Mouse (Mus musculus) thymus, adult 18-20 months (tissue): ENCODE results near the gene Yap1.
"Not testable (repeated sequence)": the region's sequence is repeated elsewhere in the genome, so short reads cannot be mapped to it uniquely, and the experiment has no call there.

Experiments used
- DNase-seq, 2 experiments: peaks; one replicate each; pipeline ENCODE4 v3.0.0; 2022; ENCODE audit warnings: mixed read lengths in 2 of 2

The Yap1 gene

DNA sequence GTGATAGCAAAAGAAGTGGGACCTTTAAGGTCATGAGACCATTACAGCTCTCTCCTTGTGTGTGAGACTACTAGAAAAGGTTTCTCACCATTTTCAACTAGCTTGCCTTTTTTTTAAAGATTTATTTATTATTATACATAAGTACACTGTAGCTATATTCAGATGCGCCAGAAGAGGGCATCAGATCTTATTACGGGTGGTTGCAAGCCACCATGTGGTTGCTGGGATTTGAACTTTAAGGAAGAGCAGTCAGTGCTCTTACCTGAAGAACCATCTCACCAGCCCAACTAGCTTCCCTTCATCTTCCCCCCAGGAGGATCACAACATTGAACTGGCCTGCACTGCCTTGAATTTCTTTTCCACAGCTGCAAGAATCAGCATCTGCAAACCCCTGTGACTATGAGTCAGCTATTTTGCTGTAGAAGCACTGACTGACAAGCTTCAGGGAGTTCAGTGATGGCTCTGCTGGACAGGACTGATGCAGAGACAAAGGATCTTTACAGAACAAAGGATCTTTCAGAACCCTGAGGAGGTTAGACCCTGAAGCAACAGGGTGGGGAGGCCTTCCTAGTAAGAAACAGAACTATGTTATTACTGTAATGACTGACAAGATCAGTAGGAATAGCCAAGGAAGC lies 96.9 kb downstream of the Yap1 start:
- DNase-seq: no peak

DNA sequence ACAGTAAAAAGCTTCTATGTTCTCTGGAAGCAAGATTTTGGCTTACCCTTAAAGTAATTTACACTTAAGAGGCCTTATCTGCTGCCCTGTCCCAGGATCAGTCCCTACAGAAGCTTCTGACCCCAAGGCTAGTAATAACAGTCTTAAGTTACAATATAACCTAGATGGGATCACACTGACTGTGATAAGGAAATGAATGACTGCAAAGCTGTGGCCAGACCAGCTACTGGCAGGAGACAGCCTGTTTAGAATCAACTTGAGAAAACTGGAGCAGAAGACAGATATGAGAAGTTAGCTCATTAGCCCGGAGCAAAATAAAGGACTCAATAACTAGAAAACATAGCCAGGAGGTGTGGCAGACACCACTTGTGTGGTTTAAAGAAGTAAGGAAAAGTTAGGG lies 97.8 kb downstream of the Yap1 start:
- no peak for DNase-seq

DNA sequence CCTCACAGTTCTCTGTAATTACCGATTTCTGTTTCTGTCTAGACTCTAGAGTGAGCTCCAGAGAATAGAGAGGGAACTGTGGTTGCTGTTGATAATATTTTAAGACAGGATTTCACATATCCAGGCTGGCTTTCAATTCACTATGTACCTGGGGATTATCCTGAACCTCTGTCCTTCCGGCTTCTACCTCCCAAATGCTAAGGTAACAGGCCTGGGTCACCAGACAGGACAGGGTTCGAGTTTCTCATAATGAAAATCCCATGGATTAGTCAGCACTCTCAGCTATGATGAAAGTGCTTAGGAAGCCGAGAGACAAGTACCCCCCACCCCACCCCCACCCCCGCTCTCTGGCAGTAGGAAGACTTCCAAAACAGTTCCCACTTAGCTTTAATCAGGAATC lies 100.6 kb downstream of the Yap1 start:
- DNase-seq: no peak

DNA sequence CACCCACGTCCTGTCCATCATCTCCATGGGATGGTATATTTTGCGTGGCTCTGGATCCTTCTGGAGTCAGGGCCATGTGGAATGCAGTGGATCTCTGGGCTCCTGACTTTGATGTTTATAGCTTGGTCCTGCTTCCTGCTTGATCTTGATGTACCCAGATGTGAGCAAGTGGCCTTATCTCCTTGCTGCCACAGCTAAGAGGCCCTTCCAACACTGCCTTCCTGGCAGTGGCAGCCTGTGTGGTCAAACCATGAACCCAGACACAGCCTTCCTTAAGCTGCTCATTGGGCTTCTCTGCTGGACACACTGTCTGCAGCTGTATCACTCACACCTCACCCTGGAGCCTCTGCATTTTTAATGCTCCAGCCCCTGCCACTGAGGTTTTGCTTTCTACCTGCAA lies 101.1 kb downstream of the Yap1 start:
- DNase-seq: no peak

DNA sequence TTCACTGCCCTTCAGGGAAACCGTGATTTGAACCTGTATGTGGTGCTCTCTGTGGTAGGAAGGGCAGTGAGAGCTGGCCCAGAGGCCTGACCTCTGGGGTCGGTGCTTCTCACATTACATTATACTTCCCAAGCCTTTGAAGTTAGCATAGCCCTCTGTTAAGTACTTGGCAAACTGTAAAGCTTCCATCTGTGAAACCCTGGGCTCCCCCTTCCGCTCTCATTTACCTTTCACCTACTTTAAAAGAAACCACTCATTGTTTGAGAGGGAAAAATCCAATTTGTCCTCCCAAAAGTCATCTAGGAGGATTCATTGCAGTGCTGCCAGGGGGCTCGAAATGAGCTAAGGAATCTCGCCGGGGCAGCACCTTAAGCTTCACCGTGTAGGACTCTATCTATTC lies 102.1 kb downstream of the Yap1 start:
- DNase-seq: no peak

DNA sequence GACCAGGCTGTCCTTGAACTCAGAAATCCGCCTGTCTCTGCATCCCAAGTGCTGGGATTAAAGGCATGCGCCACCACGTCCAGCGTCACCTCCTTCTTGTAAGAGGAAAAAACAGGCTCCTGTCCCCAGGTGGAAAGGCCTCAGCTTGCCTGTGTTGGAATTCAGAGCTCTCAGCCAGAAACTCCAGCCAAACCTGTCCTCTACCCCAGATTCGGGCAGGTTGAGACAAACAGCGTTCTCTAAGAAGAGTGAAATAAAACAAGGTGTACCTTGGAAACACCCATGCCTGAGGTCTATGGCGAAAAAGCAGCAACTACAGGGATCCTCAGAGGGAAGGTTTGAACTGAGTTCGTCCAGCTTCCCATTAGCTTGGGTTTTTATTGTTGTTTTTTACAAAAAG lies 103.4 kb downstream of the Yap1 start:
- DNase-seq: no peak

DNA sequence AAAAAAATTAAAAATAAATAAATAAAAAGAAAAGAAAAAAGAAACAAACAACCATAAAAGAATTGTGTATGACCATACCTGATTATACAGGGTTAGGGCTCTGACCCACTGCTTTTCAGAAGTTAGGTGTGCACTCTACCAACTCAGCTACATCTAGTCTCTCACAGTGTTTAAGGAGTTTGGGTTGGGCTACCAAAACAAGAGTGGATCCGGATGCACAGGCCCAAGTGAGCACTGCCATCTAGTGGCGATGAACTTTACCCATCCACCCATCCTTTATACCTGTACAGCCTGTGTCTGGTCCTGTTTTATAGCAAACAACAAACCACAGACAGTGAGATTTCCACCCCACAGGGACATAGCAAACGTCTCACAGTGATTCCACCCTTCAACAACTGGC lies 106.9 kb downstream of the Yap1 start:
- peak; percentile 18 to 41 for DNase-seq

DNA sequence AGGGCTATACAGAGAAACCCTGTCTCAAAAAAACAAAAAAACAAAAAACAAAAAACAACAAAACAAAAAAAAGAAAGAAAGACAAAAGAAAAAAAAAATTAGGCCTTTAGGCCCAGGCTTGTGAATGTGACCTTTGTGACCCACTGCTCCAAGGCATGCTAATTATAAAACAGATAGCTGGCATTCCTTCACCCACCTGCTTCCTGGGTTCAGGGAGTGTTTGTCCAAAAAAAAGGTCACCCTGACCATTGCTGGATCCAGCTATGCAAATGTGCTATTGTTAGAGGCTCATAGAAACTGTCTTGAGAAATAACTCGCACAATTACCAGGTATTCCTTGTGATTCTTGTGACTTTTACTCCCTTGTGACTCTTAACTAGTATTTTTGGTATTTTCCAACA lies 112.6 kb downstream of the Yap1 start:
- DNase-seq: not testable (repeated sequence)

DNA sequence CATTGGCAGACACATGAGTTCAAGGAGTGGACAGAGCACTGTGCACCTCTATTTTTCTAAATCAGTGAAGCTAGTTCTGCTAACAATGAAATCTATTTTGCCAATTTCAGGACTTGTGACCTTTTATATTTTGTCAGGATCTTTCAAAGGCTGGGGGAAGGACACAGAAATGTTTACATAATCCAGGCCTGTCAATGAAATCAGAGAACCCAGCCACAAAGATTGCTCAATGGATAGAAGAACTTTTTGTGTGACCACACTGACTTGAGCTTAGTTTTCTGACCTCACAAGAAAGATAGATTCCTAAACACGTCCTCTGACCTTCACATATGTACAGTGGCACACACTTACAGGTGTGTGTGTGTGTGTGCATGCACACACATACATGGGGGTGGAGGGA lies 113.2 kb downstream of the Yap1 start:
- DNase-seq: no peak

DNA sequence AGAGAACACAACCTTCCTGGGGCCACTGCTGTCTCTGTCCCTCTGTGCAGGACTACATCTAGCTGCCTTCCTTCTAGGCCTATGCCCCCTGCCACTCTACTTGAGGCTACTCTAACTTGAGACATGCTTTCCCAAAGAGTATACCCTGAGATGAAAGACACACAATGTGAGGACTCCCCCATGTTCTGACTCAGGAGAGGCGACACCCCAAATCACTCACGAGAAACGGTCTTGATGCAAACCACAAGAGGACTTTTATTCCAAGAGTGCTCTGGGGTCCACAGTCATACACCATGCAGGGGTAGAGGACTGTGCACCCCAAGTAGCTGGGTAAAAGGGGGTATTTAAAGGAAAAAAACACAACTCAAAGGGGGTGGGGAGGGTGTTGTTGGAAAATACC lies 120.0 kb downstream of the Yap1 start:
- DNase-seq: no peak

DNA sequence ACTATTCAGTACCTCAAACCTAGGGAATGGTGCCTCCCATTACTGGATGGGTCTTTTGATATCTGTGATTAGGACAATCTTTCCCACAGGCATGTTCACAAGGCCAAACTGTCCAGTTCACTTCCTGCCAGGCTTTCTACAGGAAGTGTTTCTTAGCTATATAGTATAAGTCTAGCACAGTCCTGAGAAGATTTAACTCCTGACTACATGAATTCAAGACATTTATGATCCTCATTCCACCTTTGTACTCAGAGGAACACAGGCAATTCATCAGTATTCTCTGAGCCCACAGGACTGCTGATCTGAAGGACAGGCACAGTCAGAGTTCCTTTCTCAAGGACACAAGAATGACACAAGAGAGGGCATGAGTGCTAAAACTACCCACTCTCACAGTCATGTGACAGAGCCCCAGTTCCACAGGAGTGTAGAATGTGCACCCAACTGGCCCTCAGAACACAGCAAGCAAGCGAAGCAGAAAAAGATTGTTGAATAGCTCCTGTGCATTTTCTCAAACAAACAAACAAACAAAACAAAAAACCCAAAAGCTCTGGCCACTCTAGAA lies 122.0 kb downstream of the Yap1 start:
- DNase-seq: no peak
